Mouse (Mus musculus) heart, postnatal 25 days (tissue): ENCODE data around the gene Krt8. TPM values are rescaled to one million over a fixed set of nuclear protein-coding genes. Genes with fewer than 3 reads are reported as not detected.
"Not testable (repeated sequence)": the region's sequence is repeated elsewhere in the genome, so short reads cannot be mapped to it uniquely, and the experiment has no call there.

Experiments used
- DNase-seq: peaks from one replicate; pipeline ENCODE4 v3.0.0; 2022; ENCODE audit warnings: low spot score
- intact Hi-C: fragments of 180-260 bp; cut with DNase I; formaldehyde crosslinking; loops from one replicate; pipeline ENCODE4 v1.15.1; 2025
- total RNA-seq, 2 experiments: library from RNA; stranded (reverse); gene quantifications; 2 replicates each; pipeline ENCODE4 v1.2.3; 2021

Krt8 gene
- total RNA-seq, 2 experiments from 2014 or later, result 2.5 to 2.7 TPM

DNA sequence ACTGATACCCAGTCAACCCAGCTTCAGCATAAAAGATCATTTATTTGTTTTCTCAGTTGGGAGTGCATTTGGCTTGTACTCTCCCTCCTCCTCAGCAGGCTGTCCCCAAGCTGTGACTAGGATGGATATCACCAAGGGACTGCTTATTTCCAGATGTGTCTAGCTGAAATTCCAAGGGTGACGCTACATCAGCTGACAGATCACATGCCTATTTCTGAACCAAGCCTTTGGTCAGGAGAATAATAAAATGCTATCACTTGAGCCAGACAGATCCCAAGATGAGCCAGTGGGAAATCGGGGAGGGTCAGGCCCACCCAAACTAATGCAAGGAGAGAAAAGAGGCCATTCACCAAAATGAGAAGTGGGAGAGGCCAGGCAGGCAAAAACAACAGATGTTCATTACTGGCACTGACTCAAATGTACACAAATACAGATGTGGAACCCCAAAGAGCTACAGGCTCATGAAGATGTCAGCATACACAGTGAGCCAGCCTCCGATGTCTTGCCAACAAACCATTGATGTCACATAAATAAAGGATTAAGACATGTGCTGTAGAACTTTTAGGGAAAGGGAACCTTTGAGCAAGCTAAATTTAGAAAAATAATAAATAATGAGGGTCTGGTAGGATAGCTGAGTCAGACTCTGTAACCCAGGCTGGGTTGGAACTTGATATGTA, 6.4 kb upstream of the Krt8 start:
- DNase-seq, result no peak
- intact Hi-C loops, result no loop called here

DNA sequence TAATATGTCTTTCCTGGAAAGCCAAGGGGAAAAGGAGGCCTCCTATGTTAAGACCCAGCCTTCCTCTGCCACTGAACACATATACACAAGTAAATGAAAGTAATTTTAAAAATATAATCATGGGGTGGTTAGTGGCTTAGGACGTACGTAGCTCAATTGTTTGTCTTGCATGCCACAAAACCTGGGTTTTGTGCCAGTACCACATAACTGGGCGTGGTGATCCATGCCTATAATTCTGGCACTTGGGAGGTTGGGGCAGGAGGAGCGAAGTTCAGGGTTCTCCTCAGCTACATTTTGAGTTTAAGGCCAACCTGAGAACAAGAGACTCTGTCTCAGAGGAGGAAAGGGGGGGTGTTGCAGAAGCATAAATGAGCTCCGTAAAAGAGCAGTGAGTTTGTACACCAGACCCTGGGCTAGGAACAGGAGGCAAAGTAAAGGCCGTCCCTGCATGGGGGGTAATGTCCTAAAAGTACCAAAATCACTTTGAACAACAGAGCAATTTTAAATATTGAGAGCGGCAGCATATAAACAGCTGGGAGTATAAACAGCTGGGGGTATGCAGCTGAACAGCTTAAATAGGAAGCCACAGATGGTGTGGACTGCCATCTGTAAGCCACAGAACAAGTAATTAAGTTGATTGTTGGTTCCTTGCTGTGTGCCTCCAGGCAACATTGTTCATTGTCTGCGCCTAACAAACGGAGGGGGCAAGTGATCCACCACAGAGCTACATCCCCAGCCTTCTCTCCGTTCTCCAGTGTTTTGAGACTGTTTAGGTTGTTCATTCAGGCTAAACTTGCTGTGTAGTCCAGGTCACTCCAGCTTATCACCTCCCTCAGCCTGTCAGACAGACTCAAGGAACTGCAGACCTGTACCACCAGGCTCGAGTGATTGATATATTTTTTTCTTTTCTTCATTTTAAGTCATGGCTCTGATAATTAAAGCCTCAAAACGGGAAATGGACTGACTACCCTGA, 3.1 kb upstream of the Krt8 start:
- intact Hi-C loops, result no loop called here
- no peak for DNase-seq

DNA sequence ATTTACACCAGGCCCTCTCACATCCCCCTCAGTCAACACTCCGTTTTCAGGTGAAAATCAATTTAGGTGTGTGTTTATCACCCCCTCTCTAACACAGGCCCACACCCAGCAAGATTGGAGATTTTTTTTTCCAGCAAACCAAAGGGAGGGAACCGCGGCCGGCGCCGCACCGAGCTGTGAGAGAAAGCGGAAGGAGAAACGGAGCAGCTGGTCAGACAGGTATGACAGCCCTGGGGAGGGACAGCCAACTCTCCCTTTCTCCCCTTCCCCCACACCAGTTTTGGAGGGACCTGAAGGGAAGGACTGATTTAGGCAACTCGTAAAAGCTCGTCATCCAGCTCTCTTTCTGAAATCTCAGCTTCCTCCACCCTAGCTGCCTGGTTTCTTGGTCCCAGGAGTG, 2.0 kb upstream of the Krt8 start:
- intact Hi-C loops, result no loop called here
- DNase-seq, result no peak

DNA sequence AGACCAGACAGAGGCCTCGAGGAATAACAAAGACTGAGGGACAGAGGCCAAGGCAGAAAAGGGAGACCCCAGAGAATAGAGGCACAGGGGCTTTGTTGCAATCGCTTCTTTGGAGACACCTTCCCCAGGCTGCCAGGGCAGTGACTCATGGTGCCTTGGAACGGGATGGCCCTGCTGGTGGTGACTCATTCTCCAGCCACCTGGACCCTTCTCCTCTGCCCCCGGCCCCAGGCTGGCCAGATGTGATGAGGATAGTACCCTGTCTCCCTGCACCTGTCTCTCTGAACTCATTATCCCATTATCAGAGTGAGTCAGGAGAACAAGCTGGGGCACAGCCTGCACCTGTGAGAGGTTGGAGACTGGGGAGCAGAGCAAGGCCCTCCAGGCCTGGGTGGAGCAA, 1.0 kb upstream of the Krt8 start:
- DNase-seq, result no peak
- intact Hi-C loops, result no loop called here

DNA sequence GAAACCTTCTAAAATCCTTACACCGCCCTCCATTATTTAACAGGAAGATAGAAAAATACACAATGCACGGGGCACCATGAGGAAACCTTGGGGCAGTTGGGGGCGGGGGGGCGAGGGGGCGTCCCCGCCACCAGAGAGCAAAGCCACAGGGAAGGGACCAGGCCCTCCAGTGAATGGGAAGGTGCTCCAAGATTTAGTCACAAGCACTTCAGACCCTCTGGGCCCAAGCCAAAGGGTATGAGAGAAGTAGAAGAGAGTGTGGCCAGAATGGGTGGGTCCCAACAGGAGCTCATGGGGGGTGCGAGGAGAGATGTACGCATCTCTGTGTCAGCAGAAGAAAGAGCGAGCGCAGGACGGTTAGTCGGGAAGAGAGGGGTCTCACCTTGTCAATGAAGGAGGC, 766 bp downstream of the Krt8 start:
- intact Hi-C loops, result no loop called here
- no peak for DNase-seq

DNA sequence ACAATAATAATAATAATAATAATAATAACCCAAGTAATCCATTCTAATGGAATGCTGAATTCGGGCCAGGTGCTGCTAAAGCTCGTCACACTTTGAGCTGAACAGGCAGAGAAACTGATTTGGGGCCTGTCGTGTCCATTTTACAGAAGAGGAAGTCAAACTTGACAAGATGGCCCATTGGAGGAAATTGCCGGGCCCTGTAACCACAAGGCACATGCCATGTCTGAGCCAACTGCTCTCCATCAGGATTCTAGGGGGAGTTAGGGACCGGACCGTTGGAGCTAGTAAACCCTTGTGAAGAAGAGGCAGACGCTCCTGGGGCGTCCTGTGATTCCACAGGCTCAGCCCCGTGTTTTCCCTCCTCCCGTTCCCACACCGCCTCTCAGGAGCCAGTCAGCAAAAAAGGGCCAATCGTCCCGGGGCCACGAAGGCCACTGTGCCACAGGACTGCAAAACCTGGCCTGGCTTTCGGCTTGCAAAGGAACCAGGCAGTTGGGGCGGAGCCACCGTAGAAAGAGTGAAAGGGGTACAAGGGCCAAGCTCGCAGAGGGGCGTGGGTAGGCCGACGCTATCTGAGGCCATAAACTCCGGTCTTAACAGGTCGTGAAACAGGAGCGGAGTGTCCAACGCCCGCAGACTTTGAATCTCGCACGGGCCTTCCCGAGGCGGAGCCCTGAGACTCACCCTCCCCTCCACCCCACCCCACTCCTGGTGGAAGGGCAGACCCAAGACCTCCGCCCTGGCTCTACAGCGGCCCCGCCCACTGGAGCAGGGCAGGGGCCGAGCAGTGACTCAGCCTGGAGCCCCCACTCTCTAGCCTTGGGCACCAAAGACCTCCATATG, 1.4 kb downstream of the Krt8 start:
- DNase-seq, result no peak
- intact Hi-C loops, result no loop called here

DNA sequence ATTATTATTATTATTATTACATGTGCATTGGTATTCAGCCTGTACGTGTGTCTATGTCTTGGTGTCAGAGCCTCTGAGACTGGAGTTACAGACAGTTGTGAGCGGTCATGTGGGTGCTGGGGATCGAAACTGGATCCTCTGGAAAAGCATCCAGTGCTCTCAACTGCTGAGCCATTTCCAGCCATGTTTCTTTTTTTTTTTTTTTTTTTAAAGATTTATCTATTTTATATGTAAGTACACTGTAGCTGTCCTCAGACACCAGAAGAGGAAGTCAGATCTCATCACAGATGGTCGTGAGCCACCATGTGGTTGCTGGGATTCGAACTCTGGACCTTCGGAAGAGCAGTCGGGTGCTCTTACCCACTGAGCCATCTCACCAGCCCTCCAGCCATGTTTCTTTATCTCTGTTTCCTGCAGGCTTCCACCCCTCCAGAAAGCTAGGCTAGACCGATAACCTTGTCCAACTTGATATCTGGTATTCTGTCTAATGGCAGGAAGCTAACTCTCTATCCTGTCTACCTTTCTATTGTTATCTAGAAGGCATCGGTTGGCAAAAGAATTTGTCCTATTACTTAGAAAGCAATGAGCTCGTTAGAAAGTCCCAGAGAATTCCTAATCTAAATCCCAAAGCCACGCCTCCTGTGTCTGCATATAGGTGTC, 4.5 kb downstream of the Krt8 start:
- no peak for DNase-seq
- intact Hi-C loops, result no loop called here

DNA sequence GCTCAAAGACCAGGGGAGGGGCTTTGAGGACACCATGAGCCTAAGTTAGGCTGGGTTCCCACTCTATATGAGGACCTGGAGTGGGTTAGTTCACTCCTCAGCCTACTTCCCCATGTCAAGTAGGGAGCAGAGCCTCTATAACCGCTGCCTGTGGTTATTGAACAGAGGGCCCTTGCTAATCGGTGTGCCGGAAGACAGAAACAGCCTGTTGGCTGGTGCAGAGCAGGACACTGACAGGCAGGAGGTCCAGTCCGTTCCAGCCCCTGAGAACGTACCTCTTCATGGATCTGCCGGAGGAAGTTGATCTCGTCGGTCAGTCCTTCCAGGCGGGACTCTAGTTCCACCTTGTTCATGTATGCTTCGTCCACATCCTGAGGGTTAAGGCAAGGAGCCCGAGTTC, 5.1 kb downstream of the Krt8 start:
- intact Hi-C loops, result no loop called here

DNA sequence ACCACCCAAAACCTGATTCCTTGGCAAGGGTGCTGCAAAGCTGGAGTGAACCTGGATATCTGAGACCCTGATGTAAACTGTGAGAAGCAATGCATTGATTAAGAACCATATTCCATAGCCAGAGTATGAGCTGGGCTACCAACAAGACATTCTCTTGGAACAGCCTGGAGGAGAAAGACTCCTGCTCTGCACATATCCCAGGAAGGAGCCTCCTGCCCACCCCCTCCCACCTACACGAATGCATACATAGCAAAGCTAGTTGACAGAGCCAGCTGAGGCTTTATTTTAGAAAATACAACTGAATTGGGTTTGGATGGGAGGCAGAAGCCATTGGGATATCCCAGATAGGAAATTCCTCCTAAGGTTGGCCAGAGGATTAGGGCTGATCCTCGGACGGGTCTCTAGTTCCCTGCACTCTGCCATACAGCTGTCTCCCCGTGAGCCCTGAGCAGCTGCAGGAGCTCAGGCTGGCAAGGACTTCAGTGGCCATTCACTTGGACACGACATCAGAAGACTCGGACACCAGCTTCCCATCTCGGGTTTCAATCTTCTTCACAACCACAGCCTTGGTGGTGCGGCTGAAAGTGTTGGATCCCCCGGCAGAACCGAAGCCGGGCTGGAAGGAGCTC, 7.7 kb downstream of the Krt8 start:
- DNase-seq, intact Hi-C loops: not testable (repeated sequence)

More for the DNA sequence above, 5.1 kb downstream of the Krt8 start:
- no peak for DNase-seq

DNA sequence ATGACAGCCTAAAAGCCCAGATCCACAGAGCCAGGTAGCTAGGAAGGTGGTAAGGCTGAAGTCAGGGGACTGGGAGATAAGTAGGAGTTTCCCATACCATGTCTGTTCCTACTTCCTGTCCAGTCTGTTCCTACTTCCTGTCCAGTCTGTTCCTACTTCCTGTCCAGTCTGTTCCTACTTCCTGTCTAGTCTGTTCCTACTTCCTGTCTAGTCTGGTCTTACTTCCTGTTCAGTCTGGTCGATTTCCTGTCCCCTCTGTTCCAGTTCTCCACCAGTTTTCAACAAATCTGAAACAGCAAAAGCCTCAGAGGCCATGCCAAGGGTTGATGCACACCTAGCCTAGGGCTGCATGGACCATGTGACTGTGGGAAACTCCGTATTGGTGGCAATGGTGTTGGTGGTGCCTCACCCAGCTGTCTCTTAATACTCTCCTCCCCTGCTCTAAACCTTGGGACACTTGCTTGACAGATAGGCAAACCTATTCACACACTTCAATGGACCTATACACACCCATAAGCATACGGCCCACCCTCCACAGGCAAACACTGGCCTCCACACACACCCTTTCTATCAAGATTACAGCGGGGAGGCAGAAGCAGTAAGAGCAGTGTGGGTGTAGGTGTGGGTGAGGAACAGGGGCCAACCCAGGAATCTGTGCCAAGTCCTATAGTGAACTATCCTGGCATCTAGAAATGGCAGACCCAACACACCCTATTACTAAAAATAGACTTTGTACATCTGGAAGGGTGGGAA, 8.6 kb downstream of the Krt8 start:
- intact Hi-C loops, result no loop called here
- DNase-seq, result no peak

DNA sequence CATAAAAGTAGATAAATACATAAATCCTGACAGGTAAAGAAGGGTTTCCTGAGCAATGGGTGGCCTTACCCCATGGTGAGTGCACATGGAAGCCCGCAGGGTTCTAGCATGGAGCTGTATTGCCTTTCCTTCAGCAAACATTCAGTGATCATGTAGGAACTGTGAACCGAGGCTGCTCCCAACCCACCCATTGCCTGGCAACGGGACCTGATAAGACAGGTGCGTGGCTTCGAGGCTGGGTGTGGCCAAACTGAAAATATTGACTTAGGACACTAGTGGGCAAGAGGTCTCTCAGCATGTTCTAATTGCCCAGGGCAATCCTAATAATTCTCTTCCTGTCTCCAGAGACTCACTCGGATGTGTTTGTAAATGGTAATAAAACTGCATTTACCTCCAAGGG, 9.9 kb downstream of the Krt8 start:
- intact Hi-C loops, result no loop called here
- no peak for DNase-seq

DNA sequence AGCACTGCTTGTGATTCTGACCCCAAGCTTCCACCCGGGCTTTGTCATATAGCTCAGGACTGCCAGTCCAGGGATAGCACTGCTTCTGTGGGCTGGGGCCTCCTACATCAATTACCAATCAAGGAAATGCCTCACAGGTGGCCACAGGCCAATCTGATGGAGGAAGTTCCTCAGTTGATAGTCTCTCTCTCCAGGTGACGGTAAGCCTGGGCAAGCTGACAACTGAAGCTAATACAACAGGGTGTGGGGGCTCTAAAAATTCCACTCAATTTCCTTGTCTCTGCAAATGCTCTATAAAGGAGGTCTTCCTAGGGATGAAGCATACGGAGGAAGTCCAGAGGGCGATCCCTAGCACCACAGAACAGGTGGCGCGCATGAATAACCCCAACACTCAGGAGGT, 13.3 kb downstream of the Krt8 start:
- intact Hi-C loops, result no loop called here
- no peak for DNase-seq

DNA sequence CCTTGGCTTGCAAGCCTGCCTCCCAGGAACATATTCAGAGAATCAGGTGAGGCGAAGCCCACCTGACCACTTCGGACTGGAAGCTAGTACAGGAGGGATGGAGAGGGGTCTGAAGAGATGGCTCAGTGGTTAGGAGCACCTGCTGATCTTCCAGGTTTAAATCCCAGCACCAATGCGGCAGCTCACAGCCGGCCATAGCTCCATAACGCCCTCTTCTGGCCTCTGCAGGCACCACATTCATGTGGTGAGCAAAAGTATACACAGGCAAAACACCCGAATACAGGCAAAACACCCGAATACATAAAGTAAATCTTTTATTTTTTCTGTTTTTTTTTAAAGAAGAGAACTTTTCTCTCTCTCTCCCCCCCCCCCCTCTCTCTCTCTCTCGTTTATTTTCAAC, 15.6 kb downstream of the Krt8 start:
- DNase-seq, result no peak
- intact Hi-C loops, result loop anchor here (1.0 to 10.0 kb wide), 3 partner anchors 77 to 744 kb away; no protein-coding TSS in a partner anchor

DNA sequence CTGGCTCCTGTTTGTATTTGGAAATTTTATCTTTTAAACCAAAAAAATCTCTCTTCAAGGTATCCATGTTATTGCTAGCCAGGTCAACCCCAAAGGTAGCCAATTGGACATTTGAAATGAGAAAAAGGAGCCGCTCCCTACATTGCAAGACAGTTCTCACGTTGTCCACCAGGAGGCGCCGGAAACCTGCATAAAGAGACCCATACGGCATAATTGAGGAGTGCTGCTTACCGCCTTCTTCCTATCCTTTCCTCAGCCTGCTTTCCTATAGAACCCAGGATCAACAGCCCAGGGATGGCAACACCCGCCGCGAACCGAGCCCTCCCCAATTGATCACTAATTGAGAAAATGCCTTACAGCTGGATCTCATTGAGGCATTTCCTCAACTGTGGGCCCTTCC, 16.2 kb downstream of the Krt8 start:
- intact Hi-C loops, result loop anchor here (1.0 to 10.0 kb wide), 3 partner anchors 77 to 743 kb away; no protein-coding TSS in a partner anchor
- DNase-seq, result peak; percentile 53

DNA sequence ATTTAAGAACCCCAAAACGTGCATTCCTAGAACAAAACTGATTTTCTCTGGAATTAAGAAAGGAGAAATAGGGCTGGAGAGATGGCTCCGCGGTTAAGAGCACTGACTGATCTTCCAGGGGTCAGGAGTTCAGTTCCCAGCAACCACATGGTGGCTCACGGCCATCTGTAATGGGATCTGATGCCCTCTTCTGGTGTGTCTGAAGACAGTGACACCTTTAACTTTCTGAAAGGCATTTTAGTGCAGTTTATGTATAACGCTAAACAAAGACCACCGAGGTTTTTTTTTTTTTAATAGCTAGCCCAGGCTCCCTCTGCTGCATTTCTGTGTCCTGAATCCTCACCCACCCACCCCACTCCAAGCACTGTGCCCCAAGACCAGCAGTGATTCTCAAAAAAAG, 19.5 kb downstream of the Krt8 start:
- intact Hi-C loops, result loop anchor here (2.0 to 10.0 kb wide), 3 partner anchors 212 to 740 kb away; no protein-coding TSS in a partner anchor
- no peak for DNase-seq

DNA sequence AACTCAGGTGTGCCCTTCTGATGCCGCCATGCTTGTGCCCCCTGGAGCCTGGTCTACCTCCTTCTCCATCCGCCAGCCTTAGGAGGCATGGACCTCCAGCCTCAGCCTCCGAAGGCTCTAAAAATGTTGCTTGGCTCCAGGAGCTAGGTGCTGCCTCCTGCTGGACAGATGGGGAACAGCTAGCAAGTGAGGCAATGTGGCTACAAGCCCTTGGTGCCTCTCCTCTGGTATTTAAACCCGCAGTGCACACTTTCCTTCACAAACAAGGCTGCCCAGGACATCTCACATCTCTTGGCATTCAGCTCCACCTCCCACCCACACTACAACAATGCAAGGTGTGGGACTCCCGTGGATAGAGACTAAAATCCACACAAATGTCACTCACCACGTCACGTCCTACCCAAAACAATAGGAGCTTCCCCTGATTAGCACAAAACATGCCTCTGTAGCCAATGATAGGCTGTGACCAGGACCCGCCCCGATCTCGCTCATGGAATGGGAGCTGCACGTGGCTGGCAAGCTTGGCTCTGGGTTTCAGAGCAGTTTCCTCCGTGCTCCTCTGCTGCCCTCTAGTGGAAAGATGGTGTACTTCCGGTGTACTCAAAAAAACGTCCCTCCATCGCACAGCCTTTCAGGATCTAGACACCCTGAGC, 20.2 kb downstream of the Krt8 start:
- DNase-seq, result peak; percentile 87
- intact Hi-C loops, result loop anchor here (2.0 to 10.0 kb wide), 3 partner anchors 211 to 739 kb away; no protein-coding TSS in a partner anchor

DNA sequence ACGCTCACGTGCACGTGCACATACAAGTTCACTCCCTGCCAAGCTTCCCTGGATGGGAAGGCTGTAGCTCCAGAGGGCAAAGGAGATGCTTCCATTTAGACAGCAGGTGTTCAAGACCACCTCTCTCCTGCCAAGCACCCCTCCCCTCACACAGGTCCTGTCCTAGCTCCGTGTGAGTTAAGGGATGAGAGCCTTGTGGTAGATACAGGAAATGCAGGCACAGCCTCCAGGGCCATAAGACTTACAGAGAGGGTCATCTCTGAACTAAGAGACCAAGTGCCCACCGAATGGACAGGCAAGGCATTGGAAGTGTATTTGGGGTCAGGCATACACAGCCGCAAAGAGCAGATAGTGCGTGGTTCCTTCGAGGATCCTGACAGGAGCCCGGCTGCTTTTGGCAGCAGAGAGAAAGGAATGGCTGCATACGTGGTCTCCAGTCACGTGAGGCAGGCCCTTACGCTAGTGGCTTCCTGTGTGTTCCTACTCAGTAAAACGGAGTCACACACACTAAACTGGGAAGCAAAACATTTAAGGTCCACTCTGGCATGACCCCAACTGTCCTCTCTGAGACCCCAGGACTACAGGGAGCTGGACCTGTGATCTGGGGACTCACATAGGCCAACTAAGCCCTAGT, 20.9 kb downstream of the Krt8 start:
- intact Hi-C loops, result loop anchor here (10.0 kb wide), 2 partner anchors 241 to 739 kb away; no protein-coding TSS in a partner anchor
- no peak for DNase-seq
